Mouse (Mus musculus) skeletal muscle tissue, adult 2 months (tissue): ENCODE results near the gene Stk40.
"Not testable (repeated sequence)": the region's sequence is repeated elsewhere in the genome, so short reads cannot be mapped to it uniquely, and the experiment has no call there.

Experiments
- DNase-seq: peaks from one replicate; pipeline ENCODE4 v3.0.0-alpha.2; 2012; ENCODE audit warnings: low read depth, low spot score

Gene Stk40

GRCm38 (mm10) chr4:126155183-126155582 is 51.4 kb downstream of the Stk40 start:
- DNase-seq: no peak

GRCm38 (mm10) chr4:126155869-126156268 is 52.1 kb downstream of the Stk40 start:
- DNase-seq: no peak

- no peak for DNase-seq
Measured at GRCm38 (mm10) chr4:126156617-126157016, 52.9 kb downstream of the Stk40 start.

- no peak for DNase-seq
Measured at GRCm38 (mm10) chr4:126157562-126157961, 53.8 kb downstream of the Stk40 start.

GRCm38 (mm10) chr4:126159455-126159854 is 55.7 kb downstream of the Stk40 start:
- no peak for DNase-seq

- DNase-seq: no peak
Measured at GRCm38 (mm10) chr4:126160981-126161380, 57.2 kb downstream of the Stk40 start.

GRCm38 (mm10) chr4:126161456-126161855 is 57.7 kb downstream of the Stk40 start:
- DNase-seq: no peak

GRCm38 (mm10) chr4:126161986-126162385 is 58.2 kb downstream of the Stk40 start:
- no peak for DNase-seq

GRCm38 (mm10) chr4:126162544-126163066 is 58.8 kb downstream of the Stk40 start:
- DNase-seq: peak; percentile 76

- no peak for DNase-seq
Measured at GRCm38 (mm10) chr4:126163067-126163659, 59.4 kb downstream of the Stk40 start, which contains the start of gene Sh3d21. TSS of gene Sh3d21 (minus strand) at chr4:126163491.

- DNase-seq: no peak
Measured at GRCm38 (mm10) chr4:126163685-126164084, 59.9 kb downstream of the Stk40 start.

GRCm38 (mm10) chr4:126165092-126165491 is 61.3 kb downstream of the Stk40 start:
- not testable (repeated sequence) for DNase-seq

GRCm38 (mm10) chr4:126166084-126166483 is 62.3 kb downstream of the Stk40 start:
- DNase-seq: no peak

GRCm38 (mm10) chr4:126168851-126169250 is 65.1 kb downstream of the Stk40 start:
- no peak for DNase-seq

GRCm38 (mm10) chr4:126170737-126171136 is 67.0 kb downstream of the Stk40 start:
- DNase-seq: not testable (repeated sequence)

GRCm38 (mm10) chr4:126173800-126174199 is 70.0 kb downstream of the Stk40 start:
- DNase-seq: no peak

- not testable (repeated sequence) for DNase-seq
Measured at GRCm38 (mm10) chr4:126175980-126176379, 72.2 kb downstream of the Stk40 start.

- peak; percentile 57 for DNase-seq
Measured at GRCm38 (mm10) chr4:126181170-126181957, 77.6 kb downstream of the Stk40 start.

GRCm38 (mm10) chr4:126183034-126183433 is 79.3 kb downstream of the Stk40 start:
- DNase-seq: no peak

GRCm38 (mm10) chr4:126187096-126187495 is 83.3 kb downstream of the Stk40 start:
- DNase-seq: no peak
